Mouse (Mus musculus): ENCODE results near the gene Ccdc88c.
A peak's percentile ranks its signal among the peaks of the same experiment; 100 is the strongest.

The Ccdc88c gene

GRCm38 (mm10) chr12:101028954-101029731, at the start of gene Ccdc88c:
Gene Ccdc88c, minus strand, starts transcription at chr12:101029056.
- peak; percentile 61 to 76 for DNase-seq

GRCm38 (mm10) chr12:101077955-101078354, 49.1 kb upstream of the Ccdc88c start:
- DNase-seq, result no peak

GRCm38 (mm10) chr12:101075433-101075832, 46.6 kb upstream of the Ccdc88c start:
- DNase-seq, result no peak

- no peak for DNase-seq
Measured at GRCm38 (mm10) chr12:101074821-101075429, 46.1 kb upstream of the Ccdc88c start.

- no peak for DNase-seq
Measured at GRCm38 (mm10) chr12:101069813-101070212, 41.0 kb upstream of the Ccdc88c start.

GRCm38 (mm10) chr12:101066329-101066728, 37.5 kb upstream of the Ccdc88c start:
- no peak for DNase-seq

GRCm38 (mm10) chr12:101039956-101040355, 11.1 kb upstream of the Ccdc88c start:
- no peak for DNase-seq

GRCm38 (mm10) chr12:101028247-101028953, 456 bp downstream of the Ccdc88c start:
- peak in 1 of 2 experiments; percentile 34 for DNase-seq

- DNase-seq, result no peak
Measured at GRCm38 (mm10) chr12:101027451-101028246, 1.2 kb downstream of the Ccdc88c start.

GRCm38 (mm10) chr12:101026946-101027345, 1.9 kb downstream of the Ccdc88c start:
- no peak for DNase-seq

- no peak for DNase-seq
Measured at GRCm38 (mm10) chr12:101026518-101026917, 2.3 kb downstream of the Ccdc88c start.

- no peak for DNase-seq
Measured at GRCm38 (mm10) chr12:101026025-101026424, 2.8 kb downstream of the Ccdc88c start.

GRCm38 (mm10) chr12:101025379-101025778, 3.5 kb downstream of the Ccdc88c start:
- DNase-seq, result no peak

GRCm38 (mm10) chr12:101024824-101025223, 4.0 kb downstream of the Ccdc88c start:
- no peak for DNase-seq

- DNase-seq, result no peak
Measured at GRCm38 (mm10) chr12:101023143-101023542, 5.7 kb downstream of the Ccdc88c start.

GRCm38 (mm10) chr12:101022353-101022752, 6.5 kb downstream of the Ccdc88c start:
- DNase-seq, result no peak

GRCm38 (mm10) chr12:101021484-101022226, 7.2 kb downstream of the Ccdc88c start:
- DNase-seq, result no peak

GRCm38 (mm10) chr12:101020210-101021015, 8.4 kb downstream of the Ccdc88c start:
- DNase-seq, result peak; percentile 51 to 55

- no peak for DNase-seq
Measured at GRCm38 (mm10) chr12:101019443-101019842, 9.4 kb downstream of the Ccdc88c start.

GRCm38 (mm10) chr12:101019031-101019430, 9.8 kb downstream of the Ccdc88c start:
- no peak for DNase-seq

GRCm38 (mm10) chr12:101017971-101018371, 10.9 kb downstream of the Ccdc88c start:
- DNase-seq, result no peak
